Mouse (Mus musculus): ENCODE measurements at regions not wholly inside any gene's neighbourhood (a gene's known extent, or its start where the extent isn't known, plus 50 kb on each side); places are given as distances from the start of the nearest gene placed in this dataset.

- Histone ChIP-seq H3K4me2 (ENCODE audit: low read length) (no peak overlapping the region), H3K27ac (ENCODE audit: low read length) (no peak overlapping the region), H3K4me3 (replicated peaks; ENCODE audit: low read length) (no peak overlapping the region), H3K9ac (replicated peaks; ENCODE audit: low read depth, low read length) (no peak overlapping the region), H3K9me3 (ENCODE audit: control insufficient read depth, low read length) (peaks cover 3% of the 10 kb centered on the region; the same call in 1 of the 2 replicates), H3K4me1 (replicated peaks; ENCODE audit: control insufficient read depth, insufficient read depth, low read length) (no peaks in the 10 kb centered on the region), H3K36me3 (ENCODE audit: control insufficient read depth, insufficient read depth) (no peaks in the 10 kb centered on the region), H3K27me3 (replicated peaks; ENCODE audit: control insufficient read depth, insufficient read depth, low read length) (no peaks in the 10 kb centered on the region)
- ATAC-seq: no peak
- WGBS: 81% methylated on average over 3 of the region's 3 CpGs
These were observed 52.1 kb upstream of the Map3k1 start for GRCm38 (mm10) chr13:111860931-111861330.

GRCm38 (mm10) chr13:111862316-111862715, 53.5 kb upstream of the Map3k1 start:
- WGBS: 91% methylated on average over 8 of the region's 8 CpGs
- H3K4me3 ChIP-seq (replicated peaks; ENCODE audit: low read length): no peak overlapping the region
- H3K9me3 ChIP-seq (ENCODE audit: control insufficient read depth, low read length): peaks cover 3% of the 10 kb centered on the region; the same call in 1 of the 2 replicates
- H3K4me1 ChIP-seq (replicated peaks; ENCODE audit: control insufficient read depth, insufficient read depth, low read length): no peaks in the 10 kb centered on the region
- no peak overlapping the region for H3K27ac ChIP-seq (ENCODE audit: low read length)
- no peak overlapping the region for H3K4me2 ChIP-seq (ENCODE audit: low read length)
- H3K36me3 ChIP-seq (ENCODE audit: control insufficient read depth, insufficient read depth): no peaks in the 10 kb centered on the region
- no peak overlapping the region for H3K9ac ChIP-seq (replicated peaks; ENCODE audit: low read depth, low read length)
- no peak for ATAC-seq
- no peaks in the 10 kb centered on the region for H3K27me3 ChIP-seq (replicated peaks; ENCODE audit: control insufficient read depth, insufficient read depth, low read length)

GRCm38 (mm10) chr13:111865956-111866355, 57.2 kb upstream of the Map3k1 start:
- no peak overlapping the region for H3K4me2 ChIP-seq (ENCODE audit: low read length)
- no peaks in the 10 kb centered on the region for H3K27me3 ChIP-seq (replicated peaks; ENCODE audit: control insufficient read depth, insufficient read depth, low read length)
- WGBS: 97% methylated on average over 7 of the region's 7 CpGs
- no peak overlapping the region for H3K9ac ChIP-seq (replicated peaks; ENCODE audit: low read depth, low read length)
- no peak overlapping the region for H3K4me3 ChIP-seq (replicated peaks; ENCODE audit: low read length)
- H3K9me3 ChIP-seq (ENCODE audit: control insufficient read depth, low read length): no peaks in the 10 kb centered on the region
- peaks cover 9% of the 10 kb centered on the region for H3K4me1 ChIP-seq (replicated peaks; ENCODE audit: control insufficient read depth, insufficient read depth, low read length)
- no peak overlapping the region for H3K27ac ChIP-seq (ENCODE audit: low read length)
- H3K36me3 ChIP-seq (ENCODE audit: control insufficient read depth, insufficient read depth): no peaks in the 10 kb centered on the region
- no peak for ATAC-seq

GRCm38 (mm10) chr13:111867261-111867660, 58.5 kb upstream of the Map3k1 start:
- Histone ChIP-seq H3K4me1 (replicated peaks; ENCODE audit: control insufficient read depth, insufficient read depth, low read length) (peaks cover 9% of the 10 kb centered on the region), H3K9ac (replicated peaks; ENCODE audit: low read depth, low read length) (no peak overlapping the region), H3K4me2 (ENCODE audit: low read length) (no peak overlapping the region), H3K27me3 (replicated peaks; ENCODE audit: control insufficient read depth, insufficient read depth, low read length) (no peaks in the 10 kb centered on the region), H3K9me3 (ENCODE audit: control insufficient read depth, low read length) (no peaks in the 10 kb centered on the region), H3K27ac (ENCODE audit: low read length) (no peak overlapping the region), H3K36me3 (ENCODE audit: control insufficient read depth, insufficient read depth) (no peaks in the 10 kb centered on the region), H3K4me3 (replicated peaks; ENCODE audit: low read length) (no peak overlapping the region)
- no peak for ATAC-seq
- 92% methylated on average over 2 of the region's 2 CpGs for whole genome bisulfite sequencing

GRCm38 (mm10) chr13:111867763-111868725, 59.3 kb upstream of the Map3k1 start:
- Histone ChIP-seq H3K4me1 (replicated peaks; ENCODE audit: control insufficient read depth, insufficient read depth, low read length) (peaks cover 9% of the 10 kb centered on the region), H3K9ac (replicated peaks; ENCODE audit: low read depth, low read length) (0 out of 2 replicates have a peak overlapping the region, but pooled peaks have one; percentile 7), H3K27me3 (replicated peaks; ENCODE audit: control insufficient read depth, insufficient read depth, low read length) (no peaks in the 10 kb centered on the region), H3K36me3 (ENCODE audit: control insufficient read depth, insufficient read depth) (no peaks in the 10 kb centered on the region), H3K9me3 (ENCODE audit: control insufficient read depth, low read length) (peaks cover 2% of the 10 kb centered on the region; the same call in 1 of the 2 replicates), H3K27ac (ENCODE audit: low read length) (0 out of 2 replicates have a peak overlapping the region, but pooled peaks have one; percentile 13), H3K4me2 (ENCODE audit: low read length) (no peak overlapping the region), H3K4me3 (replicated peaks; ENCODE audit: low read length) (no peak overlapping the region)
- ATAC-seq: peak; percentile 61
- WGBS: 63% methylated on average over 31 of the region's 31 CpGs

- Histone ChIP-seq H3K9ac (replicated peaks; ENCODE audit: low read depth, low read length) (no peak overlapping the region), H3K4me2 (ENCODE audit: low read length) (no peak overlapping the region), H3K27ac (ENCODE audit: low read length) (no peak overlapping the region), H3K4me1 (replicated peaks; ENCODE audit: control insufficient read depth, insufficient read depth, low read length) (peaks cover 9% of the 10 kb centered on the region), H3K4me3 (replicated peaks; ENCODE audit: low read length) (no peak overlapping the region), H3K27me3 (replicated peaks; ENCODE audit: control insufficient read depth, insufficient read depth, low read length) (no peaks in the 10 kb centered on the region), H3K9me3 (ENCODE audit: control insufficient read depth, low read length) (peaks cover 4% of the 10 kb centered on the region; the same call in 1 of the 2 replicates), H3K36me3 (ENCODE audit: control insufficient read depth, insufficient read depth) (no peaks in the 10 kb centered on the region)
- ATAC-seq: no peak
- 62% methylated on average over 3 of the region's 3 CpGs for WGBS
These were observed 60.2 kb upstream of the Map3k1 start for GRCm38 (mm10) chr13:111868947-111869346.

GRCm38 (mm10) chr13:111869771-111870437, 61.1 kb upstream of the Map3k1 start:
- WGBS: 17% methylated on average over 17 of the region's 17 CpGs
- Histone ChIP-seq H3K4me3 (replicated peaks; ENCODE audit: low read length) (no peak overlapping the region), H3K9me3 (ENCODE audit: control insufficient read depth, low read length) (peaks cover 4% of the 10 kb centered on the region; the same call in 1 of the 2 replicates), H3K4me2 (ENCODE audit: low read length) (no peak overlapping the region), H3K4me1 (replicated peaks; ENCODE audit: control insufficient read depth, insufficient read depth, low read length) (peaks cover 9% of the 10 kb centered on the region), H3K9ac (replicated peaks; ENCODE audit: low read depth, low read length) (no peak overlapping the region), H3K36me3 (ENCODE audit: control insufficient read depth, insufficient read depth) (no peaks in the 10 kb centered on the region), H3K27me3 (replicated peaks; ENCODE audit: control insufficient read depth, insufficient read depth, low read length) (no peaks in the 10 kb centered on the region), H3K27ac (ENCODE audit: low read length) (no peak overlapping the region)
- ATAC-seq: peak; percentile 36; the same call in 1 of the 2 replicates

- Histone ChIP-seq H3K4me2 (ENCODE audit: low read length) (no peak overlapping the region), H3K27me3 (replicated peaks; ENCODE audit: control insufficient read depth, insufficient read depth, low read length) (no peaks in the 10 kb centered on the region), H3K27ac (ENCODE audit: low read length) (no peak overlapping the region), H3K9ac (replicated peaks; ENCODE audit: low read depth, low read length) (no peak overlapping the region), H3K4me1 (replicated peaks; ENCODE audit: control insufficient read depth, insufficient read depth, low read length) (peaks cover 9% of the 10 kb centered on the region), H3K4me3 (replicated peaks; ENCODE audit: low read length) (no peak overlapping the region), H3K9me3 (ENCODE audit: control insufficient read depth, low read length) (peaks cover 4% of the 10 kb centered on the region; the same call in 1 of the 2 replicates), H3K36me3 (ENCODE audit: control insufficient read depth, insufficient read depth) (no peaks in the 10 kb centered on the region)
- no peak for ATAC-seq
- WGBS: 91% methylated on average over 4 of the region's 4 CpGs
These were observed 61.7 kb upstream of the Map3k1 start for GRCm38 (mm10) chr13:111870505-111870904.

Measured in forebrain, embryonic 16.5 days (tissue).